Mouse (Mus musculus): ENCODE measurements at regions not wholly inside any gene's neighbourhood (a gene's known extent, or its start where the extent isn't known, plus 50 kb on each side); places are given as distances from the start of the nearest gene placed in this dataset.

- WGBS, result 98% methylated on average over 3 of the region's 3 CpGs
Measured at GRCm38 (mm10) chr10:23450647-23450979, 100.0 kb upstream of the Eya4 start.

DNA sequence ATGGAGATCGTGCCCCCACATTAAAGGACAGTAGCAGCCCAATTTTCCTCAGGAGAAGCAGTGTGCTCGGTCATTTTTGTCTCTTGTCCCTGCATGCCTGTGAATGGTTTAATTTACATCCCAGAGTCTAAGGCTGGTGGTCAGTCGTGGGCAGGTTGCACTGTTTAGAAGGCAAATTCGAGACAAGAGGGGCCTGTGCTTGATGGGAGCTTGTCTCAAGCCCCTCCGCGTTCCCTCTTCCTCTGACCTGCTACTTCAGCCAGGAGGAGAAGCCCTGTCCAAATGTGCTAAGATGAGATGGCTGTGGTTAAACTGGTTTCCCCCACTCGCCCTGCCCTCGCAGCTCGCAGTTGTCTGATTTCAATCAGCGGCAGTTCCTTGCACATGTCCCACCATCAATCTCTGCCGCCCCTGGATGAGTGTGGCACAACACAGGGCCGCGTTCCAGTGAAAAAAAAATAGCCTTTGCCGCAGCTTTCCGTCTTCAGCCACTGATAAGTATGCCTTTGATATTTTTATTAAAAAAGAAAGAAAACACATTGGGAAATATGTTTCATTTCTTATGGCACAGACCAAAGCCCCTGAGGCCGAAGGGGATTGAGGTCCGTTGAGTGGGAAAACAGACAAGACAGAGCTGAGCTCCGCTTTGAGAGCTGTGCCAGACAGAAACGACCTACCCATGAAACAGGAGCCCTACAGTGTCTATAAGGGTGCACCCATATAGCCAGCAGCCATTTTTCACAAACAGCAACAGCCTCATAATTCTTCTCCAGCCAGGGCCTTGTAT is 99.5 kb upstream of the Eya4 start:
- Histone ChIP-seq H3K27me3 (no peaks in the 10 kb centered on the region), H3K36me3 (no peaks in the 10 kb centered on the region), H3K4me1 (replicated peaks) (peaks cover 13% of the 10 kb centered on the region; the same call in 1 of the 2 replicates), H3K9me3 (no peaks in the 10 kb centered on the region), H3K9ac (replicated peaks) (no peak overlapping the region), H3K4me3 (replicated peaks) (peak overlapping the region; percentile 10; the same call in 1 of the 2 replicates), H3K27ac (no peak overlapping the region), H3K4me2 (replicated peaks) (peak overlapping the region; percentile 44)
- peak; percentile 40; the same call in 1 of the 2 replicates for ATAC-seq
- 77% methylated on average over 19 of the region's 19 CpGs for WGBS

More at GRCm38 (mm10) chr10:23450647-23450979, 100.0 kb upstream of the Eya4 start:
- Histone ChIP-seq H3K27ac (no peak overlapping the region), H3K4me2 (replicated peaks) (no peak overlapping the region), H3K9ac (replicated peaks) (no peak overlapping the region), H3K4me3 (replicated peaks) (no peak overlapping the region), H3K27me3 (no peaks in the 10 kb centered on the region), H3K9me3 (no peaks in the 10 kb centered on the region), H3K4me1 (replicated peaks) (peaks cover 13% of the 10 kb centered on the region; the same call in 1 of the 2 replicates), H3K36me3 (no peaks in the 10 kb centered on the region)
- no peak for ATAC-seq

DNA sequence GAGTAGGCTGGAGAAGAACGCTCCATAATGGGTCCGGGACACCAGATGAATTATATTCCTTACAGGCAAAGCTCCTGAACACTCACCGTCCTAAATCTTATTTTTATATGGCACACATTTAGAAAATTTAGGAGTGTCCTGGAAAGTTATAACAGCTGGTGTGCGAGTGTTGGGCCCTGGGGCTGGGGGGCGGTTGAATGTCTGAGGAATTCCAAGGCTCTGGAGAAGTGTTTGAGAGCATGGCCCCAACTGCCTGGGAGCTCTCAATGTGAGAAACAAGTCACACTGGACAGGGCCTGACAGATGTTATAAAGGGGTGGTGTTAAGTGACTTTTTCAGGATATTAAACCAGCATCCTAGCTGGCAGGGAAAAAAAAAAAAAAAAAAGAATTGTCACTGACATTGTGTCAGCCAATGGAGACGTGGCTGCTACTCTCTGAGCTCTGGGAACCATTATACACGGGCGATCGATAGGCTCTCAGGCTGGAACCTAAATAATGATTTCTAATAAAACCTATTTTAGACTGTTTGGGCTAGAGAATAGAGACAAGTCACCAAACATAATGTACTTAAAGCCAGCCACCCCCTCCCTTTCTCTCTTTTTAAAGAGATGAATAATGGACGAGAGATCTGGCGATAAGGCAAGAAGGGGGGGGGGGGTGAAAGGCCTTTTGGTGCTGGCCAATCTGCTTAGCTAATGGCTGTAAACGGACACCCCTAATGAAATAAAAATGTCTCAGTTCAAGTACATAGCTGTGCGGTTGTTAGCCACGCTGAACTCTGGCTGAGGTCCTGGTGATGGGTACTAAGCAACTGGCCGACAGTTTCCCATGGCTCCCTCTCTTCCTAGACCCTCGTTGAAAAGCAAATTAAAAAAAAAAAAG is 98.6 kb upstream of the Eya4 start:
- H3K4me1 ChIP-seq (replicated peaks), result peaks cover 13% of the 10 kb centered on the region; the same call in 1 of the 2 replicates
- H3K9me3 ChIP-seq, result no peaks in the 10 kb centered on the region
- ATAC-seq, result peak; percentile 77
- 39% methylated on average over 16 of the region's 16 CpGs for WGBS
- peak overlapping the region; percentile 10 for H3K4me3 ChIP-seq (replicated peaks)
- no peaks in the 10 kb centered on the region for H3K27me3 ChIP-seq
- no peak overlapping the region for H3K9ac ChIP-seq (replicated peaks)
- H3K4me2 ChIP-seq (replicated peaks), result peak overlapping the region; percentile 44
- H3K36me3 ChIP-seq, result no peaks in the 10 kb centered on the region
- H3K27ac ChIP-seq, result no peak overlapping the region

DNA sequence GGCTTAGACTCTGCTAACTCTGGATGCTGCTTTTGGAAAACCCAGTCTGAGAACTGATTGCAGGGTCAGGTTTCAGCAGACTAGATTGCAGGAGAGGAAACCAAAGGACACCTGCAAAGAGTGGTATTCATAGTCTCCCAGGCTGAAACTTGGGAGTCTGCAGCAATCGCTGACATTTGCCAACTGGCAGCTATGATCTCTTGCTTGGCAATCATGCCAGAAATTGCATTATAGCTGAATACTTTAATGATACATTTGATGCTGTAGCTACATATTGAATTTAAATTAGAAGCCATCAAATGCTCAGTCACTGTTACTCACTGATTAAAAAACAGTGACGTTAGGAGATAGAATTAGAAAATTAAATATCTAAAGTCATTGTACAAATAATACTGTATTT is 79.8 kb upstream of the Eya4 start:
- Histone ChIP-seq H3K27ac (no peak overlapping the region), H3K9me3 (no peaks in the 10 kb centered on the region), H3K4me3 (replicated peaks) (no peak overlapping the region), H3K9ac (replicated peaks) (no peak overlapping the region), H3K4me1 (replicated peaks) (no peaks in the 10 kb centered on the region), H3K27me3 (no peaks in the 10 kb centered on the region), H3K36me3 (no peaks in the 10 kb centered on the region), H3K4me2 (replicated peaks) (no peak overlapping the region)
- ATAC-seq, result no peak
- WGBS, result 69% methylated on average over 2 of the region's 2 CpGs

- peak; percentile 80 for ATAC-seq
- no peak overlapping the region for H3K9ac ChIP-seq (replicated peaks)
- WGBS, result 42% methylated on average over 7 of the region's 7 CpGs
- peaks cover 14% of the 10 kb centered on the region for H3K4me1 ChIP-seq (replicated peaks)
- no peaks in the 10 kb centered on the region for H3K27me3 ChIP-seq
- H3K9me3 ChIP-seq, result no peaks in the 10 kb centered on the region
- H3K4me2 ChIP-seq (replicated peaks), result no peak overlapping the region
- no peak overlapping the region for H3K4me3 ChIP-seq (replicated peaks)
- H3K36me3 ChIP-seq, result no peaks in the 10 kb centered on the region
- H3K27ac ChIP-seq, result no peak overlapping the region
Measured at GRCm38 (mm10) chr10:23413794-23414518, 63.4 kb upstream of the Eya4 start.

DNA sequence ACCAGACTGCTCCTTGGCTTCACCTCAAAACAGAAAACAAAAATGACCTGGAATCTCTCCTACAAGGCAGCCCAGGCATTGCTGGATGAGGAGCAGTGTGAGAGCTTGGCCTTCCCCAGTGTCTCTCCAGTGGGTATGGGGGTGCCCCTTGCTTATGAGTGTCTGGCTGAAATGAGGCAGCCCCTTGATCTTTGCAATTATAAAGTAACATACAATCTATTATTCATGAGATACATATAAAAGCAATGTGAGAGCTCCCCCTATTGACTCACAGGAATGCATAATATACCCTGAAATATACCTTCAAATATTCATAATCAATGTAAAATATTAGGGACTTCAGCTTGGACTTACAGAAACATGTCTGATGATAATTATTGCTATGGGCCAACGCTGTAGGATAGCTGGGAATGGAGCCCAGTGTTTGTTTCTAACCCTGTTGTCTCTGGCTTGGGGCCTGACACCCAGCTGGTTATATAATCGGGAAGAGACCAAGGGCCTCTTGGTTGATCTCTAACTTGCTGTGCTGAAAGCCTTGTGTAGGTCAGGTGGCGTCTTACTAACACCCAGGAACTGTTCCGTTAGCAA is 52.9 kb upstream of the Eya4 start:
- Histone ChIP-seq H3K9me3 (peaks cover 3% of the 10 kb centered on the region; the same call in 1 of the 2 replicates), H3K36me3 (no peaks in the 10 kb centered on the region), H3K27me3 (no peaks in the 10 kb centered on the region), H3K9ac (replicated peaks) (no peak overlapping the region), H3K4me1 (replicated peaks) (peaks cover 3% of the 10 kb centered on the region; the same call in 1 of the 2 replicates), H3K4me3 (replicated peaks) (no peak overlapping the region), H3K4me2 (replicated peaks) (no peak overlapping the region), H3K27ac (no peak overlapping the region)
- WGBS, result 57% methylated on average over 4 of the region's 4 CpGs
- ATAC-seq, result peak; percentile 80; the same call in 1 of the 2 replicates

All from midbrain, embryonic 13.5 days (tissue).